Mouse (Mus musculus): ENCODE data around the gene Rab13.

The Rab13 gene

DNA sequence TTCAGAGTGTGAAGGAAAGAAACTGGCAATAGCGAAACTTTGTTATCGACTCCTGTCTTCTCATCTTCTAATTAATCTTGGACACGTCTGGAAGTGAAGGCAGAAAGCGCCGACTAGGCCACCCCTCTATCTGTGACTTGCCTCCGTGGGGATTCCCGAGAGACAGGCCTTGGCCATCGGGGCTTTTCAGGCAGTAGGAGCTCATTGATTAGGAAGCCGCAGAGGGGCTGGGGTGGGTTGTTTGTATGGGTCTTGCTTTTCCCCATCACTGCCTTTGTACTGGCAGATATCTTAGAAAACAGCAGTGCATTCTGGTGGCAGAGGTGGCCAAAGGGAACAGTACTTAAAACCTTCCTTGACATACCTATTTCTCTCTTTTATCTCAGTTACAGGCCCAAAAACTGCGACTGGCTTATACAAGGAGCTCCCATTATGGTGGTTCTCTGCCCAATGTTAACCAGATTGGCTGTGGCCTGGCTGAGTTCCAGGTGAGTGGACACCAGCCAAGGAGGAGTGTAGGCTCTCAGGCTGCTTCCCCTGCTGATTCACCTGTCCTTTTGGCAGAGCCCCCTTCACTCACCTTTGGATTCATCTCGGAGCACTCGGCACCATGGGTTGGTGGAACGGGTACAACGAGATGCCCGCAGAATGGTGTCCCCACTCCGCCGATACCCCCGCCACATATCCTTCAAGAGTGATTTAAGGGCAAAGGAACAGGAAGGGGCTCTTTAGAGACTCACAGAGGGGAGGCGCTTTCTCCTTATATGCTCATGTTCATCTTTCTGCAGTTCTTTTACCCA is 43.4 kb downstream of the Rab13 start:
- DNase-seq (ENCODE audit: low spot score): no peak

DNA sequence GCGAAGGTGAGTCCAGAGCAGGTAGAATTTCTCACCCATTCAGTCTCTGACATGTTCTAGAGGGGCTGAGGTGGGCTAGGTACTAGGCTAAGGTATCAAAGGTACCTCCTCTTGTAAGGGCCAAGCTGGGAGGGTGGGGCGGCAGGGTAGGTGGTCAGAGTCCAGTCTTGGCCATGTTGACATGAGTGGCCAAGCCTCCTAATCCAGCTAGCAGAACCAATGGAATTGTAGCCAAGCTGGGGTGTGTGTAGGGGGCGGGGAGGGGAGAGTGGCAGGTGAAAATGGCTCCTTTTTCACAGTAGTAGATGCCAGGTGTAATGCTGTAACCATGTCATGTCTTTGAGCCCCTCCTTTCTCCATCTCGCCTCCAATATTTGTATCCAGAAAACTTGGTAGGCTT is 45.0 kb downstream of the Rab13 start:
- DNase-seq (ENCODE audit: low spot score): no peak

DNA sequence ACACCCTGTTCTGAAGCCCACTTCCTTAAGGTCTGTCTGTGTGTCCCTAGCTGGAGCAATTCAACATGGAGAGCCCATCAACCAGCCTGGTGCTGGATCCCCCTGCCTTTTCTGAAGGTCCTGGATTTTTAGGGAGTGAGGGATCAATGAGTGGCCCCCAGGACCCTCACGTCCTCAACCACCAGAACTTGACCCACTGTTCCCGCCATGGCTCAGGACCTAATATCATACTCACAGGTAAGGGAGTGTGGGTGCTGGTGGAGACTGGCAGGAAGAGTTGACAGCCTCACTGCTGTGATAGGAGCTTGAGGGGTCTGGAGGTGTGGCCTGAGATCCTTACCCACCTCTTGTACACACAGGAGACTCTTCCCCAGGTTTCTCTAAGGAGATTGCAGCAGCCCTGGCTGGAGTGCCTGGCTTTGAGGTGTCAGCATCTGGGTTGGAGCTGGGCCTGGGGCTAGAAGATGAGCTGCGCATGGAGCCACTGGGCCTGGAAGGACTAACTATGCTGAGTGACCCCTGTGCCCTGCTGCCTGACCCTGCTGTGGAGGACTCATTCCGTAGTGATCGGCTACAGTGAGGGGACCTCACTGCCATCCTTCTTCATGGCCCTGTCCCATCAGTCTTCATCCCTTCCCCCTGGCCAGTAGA is 49.8 kb downstream of the Rab13 start:
- DNase-seq (ENCODE audit: low spot score): no peak

DNA sequence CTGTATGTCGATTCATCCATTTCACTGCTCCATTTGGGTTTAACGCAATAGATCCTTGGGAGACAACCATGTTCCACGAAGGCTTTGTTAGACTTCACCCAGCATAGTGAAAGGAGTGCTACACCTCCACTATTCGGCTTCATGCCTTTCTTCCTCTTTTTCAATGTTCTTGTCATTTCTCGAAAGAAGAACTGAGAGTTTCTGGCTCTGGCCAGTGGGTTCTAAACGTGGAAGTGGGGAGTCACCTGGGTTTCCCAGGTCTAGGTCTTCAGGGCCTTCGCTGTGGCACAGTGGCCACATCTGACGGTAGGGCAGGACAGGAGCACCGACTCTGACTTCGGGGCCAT is 51.2 kb downstream of the Rab13 start:
- no peak for DNase-seq (ENCODE audit: low spot score)

DNA sequence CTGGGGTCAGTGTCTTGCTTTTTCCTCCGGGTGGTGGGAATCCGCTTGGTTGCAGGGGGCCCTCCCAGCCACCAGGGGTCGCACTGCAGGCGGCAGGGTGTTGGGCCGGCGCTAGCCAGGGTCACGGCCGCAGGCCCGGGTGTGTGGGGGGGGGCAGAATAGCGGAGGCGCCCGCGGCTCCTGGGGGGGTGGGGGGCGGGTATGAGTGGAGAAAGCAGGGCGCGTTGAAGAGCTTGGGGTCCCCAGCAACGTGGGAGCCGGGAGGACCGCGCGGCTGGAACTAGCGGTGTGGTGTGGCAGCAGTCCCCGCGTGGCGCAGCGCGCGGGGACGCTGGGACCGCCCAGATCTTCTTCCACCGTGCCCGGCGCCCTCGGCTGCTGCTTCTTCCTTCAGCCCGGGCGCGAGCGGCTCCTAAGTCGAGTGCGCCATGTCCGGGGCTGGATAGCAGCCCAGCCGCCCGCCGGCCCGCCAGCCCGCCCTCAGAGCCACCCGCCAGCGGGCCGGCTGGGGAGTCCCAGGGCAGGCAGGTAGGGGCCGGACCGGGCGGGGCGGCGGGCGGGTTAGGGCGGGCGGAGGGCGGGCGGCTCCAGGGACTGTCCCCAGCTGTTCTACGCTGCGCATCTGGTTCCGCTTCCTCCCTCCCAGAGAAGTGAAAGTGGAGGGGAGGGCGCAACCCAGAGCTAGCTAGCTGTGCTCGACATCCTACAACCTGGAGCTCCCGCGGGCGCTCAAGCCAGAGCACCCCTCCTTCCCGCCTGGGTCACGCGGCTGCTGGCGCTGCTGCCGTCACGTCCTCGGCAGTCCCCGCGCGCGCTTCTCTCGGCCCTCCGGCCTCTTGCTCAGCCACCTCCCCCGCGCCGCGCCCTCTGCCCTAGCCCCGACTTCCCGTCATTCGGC is 51.8 kb downstream of the Rab13 start, which contains the start of gene Dennd4b:
Gene Dennd4b, plus strand, starts transcription at position 152 of the 898 bp plus-strand sequence.
- peak; percentile 85 for DNase-seq (ENCODE audit: low spot score)

DNA sequence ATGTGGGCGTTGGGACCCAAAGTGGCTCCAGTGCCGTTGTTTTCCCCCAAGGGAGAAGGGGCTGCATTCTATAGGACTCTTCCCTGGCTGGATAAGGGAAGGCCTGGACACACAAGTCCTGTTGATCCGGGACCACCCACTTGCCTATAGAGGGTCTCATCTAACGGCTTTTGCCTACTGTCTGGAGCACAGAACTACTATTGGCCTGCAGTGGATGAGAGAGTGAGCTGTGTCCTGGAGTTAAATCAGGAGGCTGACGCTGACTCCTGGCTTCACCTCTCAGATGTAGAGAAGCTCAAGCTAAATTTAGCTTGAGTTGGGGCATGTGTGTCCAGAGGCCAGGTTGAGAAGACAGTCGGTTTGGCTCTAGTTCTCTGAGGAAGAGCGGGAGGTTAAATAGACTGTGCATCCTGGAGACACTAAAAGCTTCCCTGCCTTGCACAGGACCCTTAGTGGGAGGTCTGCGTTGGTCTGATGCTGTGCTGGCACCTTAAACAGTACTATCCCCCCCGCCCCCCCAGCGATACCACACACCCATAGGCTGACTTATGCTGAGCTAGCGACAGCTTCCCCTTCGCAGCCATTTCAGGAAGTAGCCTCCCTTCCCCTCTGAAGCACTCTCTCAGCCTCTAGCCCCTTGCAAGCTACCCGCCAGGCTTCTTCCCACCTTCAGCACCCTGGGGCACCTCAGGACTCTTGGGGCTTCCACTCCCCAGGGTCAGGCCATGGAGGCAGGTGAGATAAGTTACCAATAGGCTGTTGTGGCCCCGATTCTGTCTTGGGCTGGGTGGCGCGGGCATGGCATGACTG is 52.6 kb downstream of the Rab13 start:
- DNase-seq (ENCODE audit: low spot score): no peak

DNA sequence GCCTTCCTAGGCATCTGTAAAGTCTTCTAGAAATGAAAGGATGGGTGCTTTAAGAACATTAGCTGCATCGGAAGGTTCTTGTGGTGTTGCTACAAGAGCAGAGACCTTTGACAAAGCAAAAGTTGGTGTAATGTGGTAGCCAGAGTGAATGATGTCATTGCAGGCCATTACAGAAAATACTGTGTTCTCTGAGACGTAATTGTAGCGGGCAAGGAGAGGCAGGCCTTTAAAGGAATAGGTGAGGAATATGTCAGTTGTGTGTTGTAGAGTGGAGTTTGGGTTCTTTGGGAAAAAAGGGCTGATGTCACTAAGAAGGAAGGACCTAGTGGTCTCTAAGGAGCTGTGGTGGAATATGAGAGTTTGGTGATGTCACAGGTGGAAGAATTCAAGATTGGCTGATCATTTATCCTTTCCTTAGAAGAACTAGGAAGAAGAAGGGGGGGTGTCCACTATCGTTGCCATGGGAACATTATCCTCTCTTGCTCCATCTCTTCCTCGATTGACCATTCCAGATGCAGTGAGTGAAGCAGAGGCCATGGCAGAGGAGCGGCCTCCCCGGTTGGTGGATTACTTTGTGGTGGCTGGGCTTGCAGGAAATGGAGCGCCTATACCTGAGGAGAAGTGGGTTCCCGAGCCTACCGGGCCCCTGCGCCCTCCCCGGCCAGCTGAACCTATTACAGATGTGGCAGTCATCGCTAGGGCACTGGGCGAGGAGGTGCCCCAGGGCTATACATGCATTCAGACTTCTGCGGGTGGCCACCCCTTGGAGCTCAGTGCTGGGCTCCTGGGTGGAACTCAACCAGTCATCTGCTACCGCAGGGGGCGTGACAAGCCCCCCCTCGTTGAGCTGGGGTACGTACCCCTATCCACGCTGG is 53.6 kb downstream of the Rab13 start:
- no peak for DNase-seq (ENCODE audit: low spot score)

DNA sequence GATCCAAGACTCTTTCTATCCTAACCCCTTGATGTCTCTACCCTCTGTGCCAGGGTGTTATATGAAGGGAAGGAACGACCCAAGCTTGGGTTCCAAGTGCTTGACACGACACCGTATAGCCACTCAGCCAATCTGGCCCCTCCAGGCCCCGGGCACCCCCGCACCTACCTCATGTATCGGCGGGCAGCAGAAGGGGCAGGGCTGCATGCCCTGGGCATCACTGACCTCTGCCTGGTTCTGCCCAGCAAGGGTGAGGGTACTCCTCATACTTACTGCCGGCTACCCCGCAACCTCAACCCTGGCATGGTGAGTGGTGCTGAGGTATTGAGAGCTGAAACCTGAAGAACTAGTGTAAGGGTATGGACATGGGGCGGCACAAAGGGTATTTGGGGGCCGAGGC is 54.7 kb downstream of the Rab13 start:
- DNase-seq (ENCODE audit: low spot score): no peak

DNA sequence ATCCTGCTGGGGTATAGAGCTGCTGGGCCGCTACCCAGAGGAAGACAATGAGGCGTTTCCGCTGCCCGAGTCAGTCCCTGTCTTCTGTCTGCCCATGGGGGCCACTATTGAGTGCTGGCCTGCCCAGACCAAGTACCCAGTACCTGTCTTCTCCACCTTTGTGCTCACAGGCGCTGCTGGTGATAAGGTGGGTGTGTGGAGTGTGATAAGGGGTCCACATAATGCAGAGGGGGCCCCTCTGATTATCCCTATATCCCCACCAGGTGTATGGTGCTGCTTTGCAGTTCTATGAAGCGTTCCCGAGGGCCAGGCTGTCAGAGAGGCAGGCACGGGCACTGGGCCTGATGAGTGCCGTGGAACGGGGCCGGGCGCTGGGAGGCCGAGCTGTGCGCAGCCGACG is 55.5 kb downstream of the Rab13 start:
- no peak for DNase-seq (ENCODE audit: low spot score)

DNA sequence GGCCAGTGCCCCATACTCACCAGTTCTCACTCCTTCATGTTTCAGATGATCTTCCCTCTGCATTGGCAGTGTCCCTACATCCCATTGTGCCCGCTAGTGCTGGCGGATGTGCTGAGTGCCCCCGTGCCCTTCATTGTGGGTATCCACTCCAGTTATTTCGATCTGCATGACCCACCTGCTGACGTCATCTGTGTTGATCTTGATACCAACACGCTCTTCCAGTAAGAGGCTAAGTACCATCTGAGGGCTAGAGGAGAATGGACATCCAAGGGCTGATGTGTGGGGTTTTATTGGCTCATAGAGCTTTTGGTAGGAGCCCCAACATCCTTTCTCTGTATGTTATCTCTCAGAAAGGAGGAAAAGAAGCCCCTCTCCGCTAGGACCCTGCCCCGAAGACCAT is 57.3 kb downstream of the Rab13 start:
- no peak for DNase-seq (ENCODE audit: low spot score)

DNA sequence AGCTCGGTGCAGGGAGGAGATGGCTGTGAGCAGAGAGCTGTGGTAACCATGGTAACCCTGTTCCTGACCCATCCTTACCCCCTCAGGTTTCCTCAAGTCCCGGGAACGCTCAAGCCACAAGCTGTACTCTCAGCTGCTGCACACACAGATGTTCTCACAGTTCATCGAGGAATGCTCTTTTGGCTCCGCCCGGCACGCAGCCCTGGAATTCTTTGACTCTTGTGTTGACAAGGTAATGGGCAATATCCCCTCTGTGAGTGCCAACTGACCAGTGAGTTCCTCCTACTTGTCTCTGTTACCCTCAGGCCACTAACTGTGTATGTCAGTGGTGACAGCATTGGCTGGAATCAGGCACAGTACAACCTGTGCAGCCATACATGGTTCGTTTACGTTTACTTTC is 58.7 kb downstream of the Rab13 start:
- no peak for DNase-seq (ENCODE audit: low spot score)

DNA sequence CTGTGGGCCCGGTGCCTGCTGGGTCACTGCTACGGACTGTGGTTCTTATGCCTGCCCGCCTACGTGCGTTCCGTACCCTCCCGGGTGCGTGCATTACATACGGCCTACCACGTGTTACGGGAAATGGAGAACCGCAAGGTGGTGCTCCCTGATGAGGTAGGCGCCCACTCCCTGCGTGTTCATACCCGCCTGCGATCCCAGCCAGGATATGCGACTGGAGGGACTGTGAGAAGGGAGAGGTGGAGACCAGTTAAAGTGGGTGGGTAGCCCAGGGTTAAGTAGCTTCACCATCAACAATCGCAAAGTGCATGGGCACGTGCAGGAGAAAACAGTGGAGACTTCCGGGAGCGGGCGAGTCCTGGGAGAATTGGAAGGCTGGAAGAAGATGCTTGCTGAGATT is 60.4 kb downstream of the Rab13 start:
- no peak for DNase-seq (ENCODE audit: low spot score)

DNA sequence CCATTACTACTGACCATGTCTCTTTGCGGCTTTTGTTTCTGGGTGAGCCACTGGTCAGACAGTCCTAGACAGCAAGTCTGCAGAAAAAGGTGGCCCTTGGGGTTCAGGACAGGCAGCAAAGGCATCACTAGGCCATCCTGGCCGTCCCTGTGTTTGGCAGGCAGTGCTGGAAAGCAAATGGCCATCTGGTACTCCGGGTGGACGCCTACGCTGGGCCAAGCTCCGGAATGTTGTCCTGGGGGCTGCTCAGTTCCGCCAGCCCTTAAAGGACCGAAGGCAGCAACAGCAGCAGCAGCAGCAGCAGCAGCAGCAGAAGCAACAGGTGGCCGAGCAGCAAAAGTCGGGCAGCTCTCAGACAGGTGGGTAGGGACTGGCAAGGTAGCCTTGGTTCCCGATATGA is 61.8 kb downstream of the Rab13 start:
- DNase-seq (ENCODE audit: low spot score): no peak
